Mouse (Mus musculus): ENCODE measurements around the gene Adamts4. TPM values are rescaled to one million over a fixed set of nuclear protein-coding genes. Genes with fewer than 3 reads are reported as not detected.

The Adamts4 gene
- polyA plus RNA-seq, 1 experiment: 0.09 TPM

DNA sequence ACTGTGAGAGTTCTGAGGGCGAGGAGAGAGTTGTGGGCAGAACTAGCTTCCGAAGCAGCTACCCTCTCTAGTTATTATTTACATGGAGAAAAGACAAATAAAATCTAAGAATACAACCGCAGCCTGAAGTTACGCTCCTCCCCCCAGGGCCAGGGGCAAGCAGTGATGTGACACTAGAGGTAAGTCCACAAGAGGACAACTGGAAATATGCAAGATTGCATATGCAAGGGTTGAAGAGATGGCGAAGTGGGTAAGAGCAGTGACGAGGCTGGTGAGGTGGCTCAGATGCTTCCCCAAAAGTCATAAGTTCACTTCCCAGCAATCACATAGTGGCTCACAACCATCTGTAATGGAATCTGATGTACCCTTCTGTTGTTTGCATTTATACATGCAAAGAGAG, 27.1 kb upstream of the Adamts4 start:
- TF ChIP-seq GATA1 (IDR thresholded peaks at IDR 0.05; ENCODE audit: low read length): no peak

DNA sequence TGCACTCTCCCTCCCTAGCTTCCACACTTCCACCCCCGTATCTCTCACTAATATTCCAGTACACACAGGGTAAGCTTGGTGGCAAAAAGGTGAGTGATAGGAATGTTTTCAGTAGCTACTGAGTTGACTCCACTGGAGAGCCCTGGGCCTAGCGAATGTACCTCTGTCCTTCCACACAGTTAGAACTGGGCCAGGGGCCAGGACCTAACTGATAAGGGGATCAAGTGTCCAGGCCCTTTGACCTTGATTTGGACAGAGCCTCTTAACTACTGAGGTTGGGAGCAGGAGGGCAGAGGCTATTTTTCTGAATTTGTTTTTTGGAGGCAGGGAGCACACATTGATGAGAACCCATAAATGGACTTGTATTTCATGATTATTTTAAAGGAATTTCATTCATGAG, 26.4 kb upstream of the Adamts4 start:
- no peak for TF ChIP-seq GATA1 (IDR thresholded peaks at IDR 0.05; ENCODE audit: low read length)

GRCm38 (mm10) chr1:171224857-171225256, 25.4 kb upstream of the Adamts4 start, which contains the start of gene Apoa2:
TSS of gene Apoa2 (plus strand) at chr1:171225054.
- TF ChIP-seq GATA1 (IDR thresholded peaks at IDR 0.05; ENCODE audit: low read length): no peak

- no peak for TF ChIP-seq GATA1 (IDR thresholded peaks at IDR 0.05; ENCODE audit: low read length)
Observed at GRCm38 (mm10) chr1:171226780-171227179, 23.4 kb upstream of the Adamts4 start.

GRCm38 (mm10) chr1:171227879-171228278, 22.3 kb upstream of the Adamts4 start:
- TF ChIP-seq GATA1 (IDR thresholded peaks at IDR 0.05; ENCODE audit: low read length): no peak

- no peak for TF ChIP-seq GATA1 (IDR thresholded peaks at IDR 0.05; ENCODE audit: low read length)
Observed at GRCm38 (mm10) chr1:171229750-171230149, 20.5 kb upstream of the Adamts4 start.

GRCm38 (mm10) chr1:171230215-171230614, 20.0 kb upstream of the Adamts4 start:
- no peak for TF ChIP-seq GATA1 (IDR thresholded peaks at IDR 0.05; ENCODE audit: low read length)

- TF ChIP-seq GATA1 (IDR thresholded peaks at IDR 0.05; ENCODE audit: low read length): no peak
Observed at GRCm38 (mm10) chr1:171231844-171232243, 18.4 kb upstream of the Adamts4 start.

- no peak for TF ChIP-seq GATA1 (IDR thresholded peaks at IDR 0.05; ENCODE audit: low read length)
Observed at GRCm38 (mm10) chr1:171232348-171232747, 17.9 kb upstream of the Adamts4 start.

DNA sequence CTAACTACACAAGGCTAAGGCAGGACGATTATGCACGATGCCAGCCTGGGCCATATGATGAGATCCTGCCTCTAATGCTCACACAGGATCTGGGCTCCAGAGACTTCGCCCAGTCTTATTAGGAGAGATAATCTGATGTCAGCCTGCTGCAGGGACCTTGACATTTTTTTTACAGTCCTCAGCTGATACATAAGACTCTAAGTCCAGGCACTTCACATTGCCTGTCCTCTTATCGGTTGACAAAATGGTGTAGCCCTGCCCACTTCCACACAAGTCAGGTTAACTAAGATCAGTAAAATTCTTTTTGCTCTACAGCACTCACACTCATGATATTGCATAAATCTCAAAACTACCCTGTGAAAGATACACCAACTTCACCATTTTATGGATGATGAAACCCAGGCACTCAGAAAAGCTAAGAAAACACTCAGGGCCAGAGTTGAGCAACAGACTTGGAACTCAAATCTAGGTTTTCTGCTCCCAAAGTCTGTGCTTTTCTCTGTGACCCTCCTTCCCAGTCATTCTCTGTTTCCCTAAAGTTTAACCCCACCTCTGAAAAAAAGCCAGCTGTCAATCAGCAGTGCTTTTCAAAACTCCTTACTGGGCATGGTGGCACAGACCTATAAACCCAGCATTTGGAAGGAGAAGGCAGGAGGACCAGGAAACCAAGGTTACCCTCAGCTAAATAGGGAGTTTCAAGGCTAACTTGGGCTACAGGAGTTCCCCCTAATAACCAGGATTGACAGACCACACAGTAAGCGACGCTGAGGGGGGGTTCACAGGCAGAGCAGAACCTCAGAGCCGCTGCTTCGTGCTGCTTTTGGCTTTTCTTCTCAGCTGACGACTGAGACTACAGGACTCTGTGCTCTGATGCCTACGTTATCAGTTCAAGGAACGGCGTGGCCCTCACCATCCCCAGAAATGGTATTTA, 17.2 kb upstream of the Adamts4 start:
- TF ChIP-seq GATA1 (IDR thresholded peaks at IDR 0.05; ENCODE audit: low read length): no peak

GRCm38 (mm10) chr1:171234126-171234525, 16.1 kb upstream of the Adamts4 start, which contains the start of gene Fcer1g:
TSS of gene Fcer1g (minus strand) at chr1:171234365.
- TF ChIP-seq GATA1 (IDR thresholded peaks at IDR 0.05; ENCODE audit: low read length): no peak

DNA sequence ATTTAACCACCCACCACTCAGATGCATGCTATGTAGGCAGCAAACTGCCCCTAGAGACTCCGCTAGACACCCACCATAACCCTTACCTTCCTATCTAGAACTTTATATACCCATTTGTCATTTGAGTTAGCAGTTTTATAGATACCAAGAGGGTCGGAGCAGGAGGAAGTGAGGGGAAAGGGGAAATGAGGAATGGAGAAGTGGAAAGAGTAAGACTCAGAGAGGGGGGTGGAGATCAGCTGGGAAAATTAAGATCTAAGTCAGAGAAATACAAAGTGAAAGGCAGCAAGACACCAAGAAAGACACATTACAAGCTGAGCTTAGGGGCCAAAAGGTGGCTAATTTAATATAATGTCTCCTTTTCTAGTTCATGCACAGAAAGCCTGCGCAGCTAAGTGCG, 15.7 kb upstream of the Adamts4 start:
- no peak for TF ChIP-seq GATA1 (IDR thresholded peaks at IDR 0.05; ENCODE audit: low read length)

DNA sequence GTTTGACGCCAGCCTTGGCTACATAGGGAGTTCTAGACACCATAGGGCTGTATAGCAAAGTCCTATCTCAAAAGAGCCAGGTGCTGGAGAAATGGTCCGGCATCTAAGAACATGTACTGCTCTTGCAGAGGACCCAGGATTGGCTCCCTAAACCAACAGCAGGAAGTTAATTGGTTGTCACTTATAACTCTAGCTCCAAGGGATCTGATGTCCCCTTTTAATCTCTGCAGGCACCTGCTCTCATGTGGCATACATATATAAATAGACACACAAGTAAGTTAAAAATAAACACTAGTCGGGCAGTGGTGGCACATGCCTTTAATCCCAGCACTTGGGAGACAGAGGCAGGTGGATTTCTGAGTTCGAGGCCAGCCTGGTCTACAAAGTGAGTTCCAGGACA, 14.4 kb upstream of the Adamts4 start:
- TF ChIP-seq GATA1 (IDR thresholded peaks at IDR 0.05; ENCODE audit: low read length): no peak

GRCm38 (mm10) chr1:171237438-171237837, 12.8 kb upstream of the Adamts4 start:
- TF ChIP-seq GATA1 (IDR thresholded peaks at IDR 0.05; ENCODE audit: low read length): no peak

DNA sequence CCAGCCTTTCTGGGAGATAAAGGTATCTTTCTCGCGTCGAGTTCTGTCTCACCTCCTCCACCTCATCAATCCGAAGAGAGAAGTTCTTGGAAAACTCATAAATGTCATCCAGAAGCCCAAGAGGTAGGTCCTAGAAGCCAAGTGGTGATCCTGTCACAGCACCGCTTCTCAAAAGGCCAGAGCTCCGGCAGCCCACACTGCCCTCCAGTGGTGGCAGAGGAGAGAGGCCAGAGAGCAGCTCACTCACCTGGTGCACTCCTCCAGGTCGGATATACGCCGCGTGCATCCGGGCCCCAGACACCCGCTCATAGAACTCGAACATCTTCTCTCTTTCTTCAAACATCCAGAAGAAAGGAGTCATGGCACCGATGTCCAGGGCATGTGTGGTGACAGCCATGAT, 11.8 kb upstream of the Adamts4 start:
- no peak for TF ChIP-seq GATA1 (IDR thresholded peaks at IDR 0.05; ENCODE audit: low read length)

- no peak for TF ChIP-seq GATA1 (IDR thresholded peaks at IDR 0.05; ENCODE audit: low read length)
Observed at GRCm38 (mm10) chr1:171239992-171240744, 10.1 kb upstream of the Adamts4 start.
